Comparison of ENCODE assay signal across 34 mouse cellular contexts in genomic region chr6:29156326-29156725, GRCm38 (mm10). TPM values are rescaled to one million over a fixed set of nuclear protein-coding genes. Genes with fewer than 3 reads are reported as not detected.
"Had no signal": no experiment of that assay in that cellular context is flagged by ENCODE, and none has a peak within 500 bp of the region (broad histone marks: within the 10 kb centered on the region; RNA-seq: fewer than 3 reads in every experiment).

No protein-coding gene starts in this region.

- DNase-seq: heart, postnatal 10 days; heart, postnatal 14 days; heart, postnatal 36 days; heart, postnatal 4 days; kidney, adult 11 months; kidney, adult 18-20 months; kidney, adult 2 months; kidney, adult 8-10 months; kidney, adult 9 months; kidney, postnatal 10 days; kidney, postnatal 14 days; kidney, postnatal 25 days; kidney, postnatal 36 days; kidney, postnatal 4 days; layer of hippocampus, adult 9-11 months; layer of hippocampus, postnatal 36 days had no signal

- H3K4me1 ChIP-seq: heart, embryonic 10.5 days; heart, embryonic 12.5 days; heart, embryonic 13.5 days; heart, embryonic 15.5 days; hindbrain, embryonic 10.5 days; hindbrain, embryonic 12.5 days; hindbrain, embryonic 13.5 days; hindbrain, embryonic 15.5 days; intestine, embryonic 15.5 days; kidney, embryonic 15.5 days had no signal

- H3K4me3 ChIP-seq: heart, embryonic 10.5 days; heart, embryonic 12.5 days; heart, embryonic 13.5 days; heart, embryonic 15.5 days; hindbrain, embryonic 10.5 days; hindbrain, embryonic 12.5 days; hindbrain, embryonic 13.5 days; hindbrain, embryonic 15.5 days; intestine, embryonic 15.5 days; kidney, embryonic 15.5 days; layer of hippocampus, adult 2 months had no signal

- H3K9ac ChIP-seq: heart, embryonic 12.5 days; heart, embryonic 13.5 days; heart, embryonic 15.5 days; hindbrain, embryonic 12.5 days; hindbrain, embryonic 13.5 days; hindbrain, embryonic 14.5 days; hindbrain, embryonic 15.5 days; intestine, embryonic 15.5 days; kidney, embryonic 15.5 days had no signal

- H3K4me2 ChIP-seq: heart, embryonic 12.5 days; heart, embryonic 13.5 days; heart, embryonic 15.5 days; hindbrain, embryonic 12.5 days; hindbrain, embryonic 13.5 days; hindbrain, embryonic 14.5 days; hindbrain, embryonic 15.5 days; intestine, embryonic 15.5 days; kidney, embryonic 15.5 days had no signal

- ATAC-seq: hindbrain, embryonic 16.5 days; hindbrain, postnatal 0 days; inflammation-experienced regulatory T-cells, adult 6 months; intestine, embryonic 15.5 days; intestine, embryonic 16.5 days; intestine, postnatal 0 days had no signal

- H3K27ac ChIP-seq: heart, embryonic 10.5 days; heart, embryonic 13.5 days; heart, embryonic 15.5 days; hindbrain, embryonic 10.5 days; hindbrain, embryonic 12.5 days; hindbrain, embryonic 13.5 days; hindbrain, embryonic 14.5 days; hindbrain, embryonic 15.5 days; hindbrain, postnatal 0 days; intestine, embryonic 15.5 days; kidney, embryonic 15.5 days; kidney, postnatal 0 days; layer of hippocampus, adult 2 months had no signal

- H3K9me3 ChIP-seq: heart, embryonic 10.5 days; heart, embryonic 12.5 days; heart, embryonic 13.5 days; heart, embryonic 15.5 days; hindbrain, embryonic 10.5 days; hindbrain, embryonic 12.5 days; hindbrain, embryonic 13.5 days; hindbrain, embryonic 15.5 days; intestine, embryonic 15.5 days; kidney, embryonic 15.5 days had no signal

- H3K27me3 ChIP-seq: heart, embryonic 12.5 days; heart, embryonic 13.5 days; heart, embryonic 15.5 days; hindbrain, embryonic 12.5 days; hindbrain, embryonic 13.5 days; hindbrain, embryonic 15.5 days; intestine, embryonic 15.5 days; kidney, embryonic 15.5 days had no signal

RNA-seq across cellular contexts. Expression of gene Prrt4, which starts 23.1 kb away (rescaled TPM):
- polyA plus RNA-seq: inflammation-experienced regulatory T-cells, adult 6 months had no signal
